In the genomic region with DNA sequence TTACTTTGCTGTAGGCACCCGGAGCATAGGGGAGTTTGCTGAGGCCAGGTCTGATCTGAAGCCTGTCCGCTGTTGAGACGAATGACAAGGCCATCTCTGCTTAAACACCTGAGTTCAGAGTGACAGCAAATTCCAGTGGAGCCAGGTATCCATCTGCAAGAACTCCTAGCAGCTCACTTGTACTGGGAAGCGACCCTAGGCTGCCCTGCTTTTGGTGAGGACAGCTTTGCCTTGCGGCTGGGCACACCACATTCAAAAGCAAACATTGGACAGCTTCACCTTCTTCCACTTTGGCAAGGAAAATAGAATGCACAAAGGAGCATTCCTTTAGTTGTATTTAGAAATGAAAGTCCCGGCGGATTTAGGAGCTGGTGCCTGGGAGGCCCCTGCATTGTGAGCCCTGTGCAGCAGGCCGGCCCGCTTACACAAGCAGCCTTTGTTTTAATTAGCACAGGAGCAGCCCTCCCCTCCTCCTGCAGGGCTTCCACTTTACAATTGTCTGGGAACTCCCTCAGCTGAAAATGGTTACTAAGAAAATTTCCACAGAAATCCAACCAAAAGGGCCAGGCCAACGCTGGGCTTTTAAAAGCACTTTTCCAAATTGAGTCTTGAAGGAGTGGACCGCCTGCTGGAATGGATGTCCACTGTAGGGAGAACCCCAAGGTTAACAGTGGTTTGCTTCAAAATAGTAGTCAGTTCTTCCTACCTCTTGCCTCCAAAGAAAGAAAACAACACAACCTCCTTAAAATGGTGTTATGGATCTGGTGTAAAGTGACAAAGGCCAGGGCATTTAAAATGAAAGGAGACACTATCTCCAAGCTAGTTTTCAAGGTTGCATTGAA, we compare ENCODE assay signal across 9 mouse cellular contexts.
A peak's percentile ranks its signal among the peaks of the same experiment; 100 is the strongest.
DNase-seq lines count a peak whose midpoint lies in the region; ATAC-seq and TF ChIP-seq lines count a peak whose summit lies in the region.
"Had no signal": no experiment of that assay in that cellular context is flagged by ENCODE, and none has a peak within 500 bp of the region (broad histone marks: within the 10 kb centered on the region; RNA-seq: fewer than 3 reads in every experiment).

No protein-coding gene starts in this region.

- no peaks in the 10 kb centered on the region for H3K9me3 ChIP-seq in forebrain, embryonic 12.5 days
- no peaks in the 10 kb centered on the region for H3K9me3 ChIP-seq in neural tube, embryonic 14.5 days (ENCODE audit: control insufficient read depth, low read length)

- H3K27ac ChIP-seq in forebrain, embryonic 12.5 days: peak overlapping the region; percentile 86
- H3K27ac ChIP-seq in neural tube, embryonic 14.5 days (ENCODE audit: low read depth, low read length): peak overlapping the region; percentile 13
- H3K27ac ChIP-seq: macrophage had no signal

- H3K27me3 ChIP-seq in forebrain, embryonic 12.5 days: no peaks in the 10 kb centered on the region
- no peaks in the 10 kb centered on the region for H3K27me3 ChIP-seq in neural tube, embryonic 14.5 days (ENCODE audit: control insufficient read depth, insufficient read depth, low read length)

- H3K4me2 ChIP-seq in forebrain, embryonic 12.5 days: peak overlapping the region; percentile 39
- peak overlapping the region; percentile 14; the same call in 1 of the 2 replicates for H3K4me2 ChIP-seq in neural tube, embryonic 14.5 days (ENCODE audit: low read depth, low read length)

- peak; percentile 14 for DNase-seq in lung, adult 2 months
- DNase-seq in lung, postnatal 25 days (ENCODE audit: low spot score): no peak
- DNase-seq in heart, postnatal 10 days: peak; percentile 52 to 57
- DNase-seq in left cerebral cortex, postnatal 10 days (ENCODE audit: extremely low spot score in 1 of 2, low spot score in 2 of 2): peak; percentile 29 to 34
- no peak for DNase-seq in spleen, postnatal 14 days (ENCODE audit: low spot score in 2 of 2)
- no peak for DNase-seq in T-cell, adult 2 months (ENCODE audit: low spot score)

- H3K9ac ChIP-seq in forebrain, embryonic 12.5 days: 0 out of 2 replicates have a peak overlapping the region, but pooled peaks have one; percentile 17
- H3K9ac ChIP-seq in neural tube, embryonic 14.5 days (replicated peaks; ENCODE audit: low read depth, low read length): no peak overlapping the region

- intact Hi-C loops in heart, postnatal 10 days (cut with DNase I): no loop called here
- intact Hi-C loops in left cerebral cortex, postnatal 10 days (cut with DNase I): no loop called here

- peak; percentile 92 for ATAC-seq in forebrain, embryonic 12.5 days (ENCODE audit: low FRiP score)
- peak; percentile 89 for ATAC-seq in neural tube, embryonic 14.5 days (ENCODE audit: low read depth)

- no peak for TF ChIP-seq POLR2A in lung, adult 2 months (IDR thresholded peaks at IDR 0.05; ENCODE audit: borderline replicate concordance, extremely low read depth, low read depth, low read length)

- no peaks in the 10 kb centered on the region for H3K36me3 ChIP-seq in forebrain, embryonic 12.5 days (replicated peaks)
- H3K36me3 ChIP-seq in neural tube, embryonic 14.5 days (ENCODE audit: control insufficient read depth, insufficient read depth, low read length): no peaks in the 10 kb centered on the region

- no peak overlapping the region for H3K4me3 ChIP-seq in lung, adult 2 months (replicated peaks; ENCODE audit: extremely low read depth, low read depth, low read length)
- H3K4me3 ChIP-seq in forebrain, embryonic 12.5 days (replicated peaks): no peak overlapping the region
- H3K4me3 ChIP-seq in neural tube, embryonic 14.5 days (ENCODE audit: low read depth, low read length): no peak overlapping the region

- 0 out of 2 replicates have a peak, but pooled peaks cover 4% of the 10 kb centered on the region for H3K4me1 ChIP-seq in lung, adult 2 months (ENCODE audit: control insufficient read depth, insufficient read depth, low read length)
- peaks cover 26% of the 10 kb centered on the region for H3K4me1 ChIP-seq in forebrain, embryonic 12.5 days
- H3K4me1 ChIP-seq in neural tube, embryonic 14.5 days (ENCODE audit: control insufficient read depth, insufficient read depth, low read length): peaks cover 14% of the 10 kb centered on the region

- WGBS in lung, adult 2 months: 34% methylated on average over 11 of the region's 11 CpGs
- WGBS in forebrain, embryonic 12.5 days: 7% methylated on average over 11 of the region's 11 CpGs
- whole genome bisulfite sequencing in neural tube, embryonic 14.5 days: 22% methylated on average over 11 of the region's 11 CpGs

- no peak for TF ChIP-seq CTCF in lung, adult 2 months (IDR thresholded peaks at IDR 0.05; ENCODE audit: insufficient read depth, low read length)

Comparison
In these comparisons a context has a peak if more than half of its experiments do, and no peak if none do; other contexts are left out.
1. DNase-seq: peak in lung, adult 2 months (single experiment), heart, postnatal 10 days (2 of 2) and left cerebral cortex, postnatal 10 days (2 of 2); none in lung, postnatal 25 days (single experiment), spleen, postnatal 14 days (0 of 2) and T-cell, adult 2 months (single experiment).